Mouse (Mus musculus) MEL (cell line): Measurements from ENCODE around the gene Dcaf4.

Source experiments
- CTCF ChIP-seq, 3 experiments: IDR thresholded peaks in 2 of 3; conservative IDR thresholded peaks in 1 of 3; 2 replicates each; pipeline ENCODE4 v1.5.1; 2011 to 2012; ENCODE audit warnings: low read length in 3 of 3, low read depth in 2 of 3, mild to moderate bottlenecking in 2 of 3, improper control_type of control experiment in 1 of 3, inconsistent platforms in 1 of 3, mixed read lengths in 1 of 3, moderate library complexity in 1 of 3; ENCODE audit not compliant: control insufficient read depth in 1 of 3, insufficient read depth in 1 of 3, poor library complexity in 1 of 3, severe bottlenecking in 1 of 3
- NELFE ChIP-seq: IDR thresholded peaks from 2 replicates; pipeline ENCODE4 v1.6.1; 2011; ENCODE audit warnings: low read depth, low read length, improper control_type of control experiment
- POLR2A ChIP-seq, 2 experiments: IDR thresholded peaks; 2 replicates each; pipeline ENCODE4 v1.6.1; 2011 to 2012; ENCODE audit warnings: low read length in 2 of 2, mild to moderate bottlenecking in 2 of 2, control low read depth in 1 of 2, improper control_type of control experiment in 1 of 2, low read depth in 1 of 2, moderate library complexity in 1 of 2; ENCODE audit not compliant: control insufficient read depth in 1 of 2, insufficient read depth in 1 of 2, poor library complexity in 1 of 2
- TAL1 ChIP-seq: IDR thresholded peaks from 2 replicates; pipeline ENCODE4 v1.6.1; 2012; ENCODE audit warnings: mild to moderate bottlenecking, inconsistent platforms, low read length, moderate library complexity, mixed read lengths
- ZC3H11A ChIP-seq: IDR thresholded peaks from 2 replicates; pipeline ENCODE4 v1.6.1; 2012; ENCODE audit warnings: low read depth, mild to moderate bottlenecking, inconsistent platforms, low read length, improper control_type of control experiment
- ZKSCAN1 ChIP-seq: IDR thresholded peaks from 2 replicates; pipeline ENCODE4 v1.6.1; 2012; ENCODE audit warnings: low read depth, mild to moderate bottlenecking, inconsistent platforms, low read length, improper control_type of control experiment, moderate library complexity

GRCm38 (mm10) chr12:83521083-83521482, 817 bp downstream of the Dcaf4 start:
- no peak for TF ChIP-seq TAL1
- TF ChIP-seq CTCF (IDR thresholded peaks at IDR 0.05 in 2 of 3, conservative IDR thresholded peaks at IDR 0.05 in 1 of 3; ENCODE audit: control insufficient read depth in 1 of 3, insufficient read depth in 1 of 3, low read depth in 2 of 3, low read length in 3 of 3, poor library complexity in 1 of 3, severe bottlenecking in 1 of 3) = no peak
- TF ChIP-seq ZKSCAN1 = no peak
- no peak for TF ChIP-seq POLR2A (IDR thresholded peaks at IDR 0.05; ENCODE audit: control insufficient read depth in 1 of 2, insufficient read depth in 1 of 2, low read depth in 1 of 2, low read length in 2 of 2, poor library complexity in 1 of 2)
- no peak for TF ChIP-seq ZC3H11A
- no peak for TF ChIP-seq NELFE
